Mouse (Mus musculus) MEL-GATA-1-ER (cell line): Measurements from ENCODE around the gene Syf2.

Experiments
- DNase-seq: peaks from one replicate; pipeline ENCODE4 v3.0.0-alpha.2; 2012; ENCODE audit warnings: low read depth; ENCODE audit errors: extremely low read depth

The Syf2 gene

DNA sequence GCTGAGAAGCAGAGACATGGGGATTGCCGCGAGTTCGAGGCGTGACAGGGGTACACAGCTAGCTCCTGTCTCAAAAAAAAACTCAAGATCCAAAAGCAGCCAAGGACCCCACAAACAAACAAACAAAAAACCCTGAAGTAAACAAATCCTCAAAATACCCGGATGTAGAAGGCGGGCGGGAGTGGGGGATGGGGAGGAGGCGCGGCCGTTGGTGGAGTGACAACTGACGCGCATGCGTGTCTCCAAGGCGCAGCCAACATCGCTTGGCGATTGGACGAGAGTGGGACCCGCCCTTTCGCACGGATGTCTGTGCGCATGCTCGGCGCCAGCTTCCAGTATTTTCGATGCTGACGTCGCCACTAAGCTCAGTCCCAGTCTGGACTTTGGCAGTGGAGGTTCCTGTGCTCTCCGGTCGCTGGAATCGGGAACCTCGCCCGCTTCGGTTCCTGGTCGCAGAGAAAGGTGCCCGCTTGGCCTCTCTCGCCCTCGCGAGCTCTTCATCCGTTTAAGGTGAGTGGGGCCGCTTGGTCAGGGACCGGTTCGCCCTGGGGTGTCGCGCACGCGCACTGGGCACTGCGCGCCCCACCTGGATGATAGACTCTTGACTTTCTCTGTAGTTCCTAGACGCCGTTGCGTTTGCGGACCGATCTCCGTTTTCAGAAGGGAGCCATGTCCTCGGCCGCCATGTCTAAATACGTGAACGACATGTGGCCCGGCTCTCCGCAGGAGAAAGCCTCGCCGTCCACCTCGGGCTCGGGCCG lies 7.3 kb upstream of the Syf2 start, which contains the start of gene Rsrp1:
Gene Rsrp1 (plus strand): TSS at position 335 of the 761 bp plus-strand sequence.
- peak; percentile 91 for DNase-seq

DNA sequence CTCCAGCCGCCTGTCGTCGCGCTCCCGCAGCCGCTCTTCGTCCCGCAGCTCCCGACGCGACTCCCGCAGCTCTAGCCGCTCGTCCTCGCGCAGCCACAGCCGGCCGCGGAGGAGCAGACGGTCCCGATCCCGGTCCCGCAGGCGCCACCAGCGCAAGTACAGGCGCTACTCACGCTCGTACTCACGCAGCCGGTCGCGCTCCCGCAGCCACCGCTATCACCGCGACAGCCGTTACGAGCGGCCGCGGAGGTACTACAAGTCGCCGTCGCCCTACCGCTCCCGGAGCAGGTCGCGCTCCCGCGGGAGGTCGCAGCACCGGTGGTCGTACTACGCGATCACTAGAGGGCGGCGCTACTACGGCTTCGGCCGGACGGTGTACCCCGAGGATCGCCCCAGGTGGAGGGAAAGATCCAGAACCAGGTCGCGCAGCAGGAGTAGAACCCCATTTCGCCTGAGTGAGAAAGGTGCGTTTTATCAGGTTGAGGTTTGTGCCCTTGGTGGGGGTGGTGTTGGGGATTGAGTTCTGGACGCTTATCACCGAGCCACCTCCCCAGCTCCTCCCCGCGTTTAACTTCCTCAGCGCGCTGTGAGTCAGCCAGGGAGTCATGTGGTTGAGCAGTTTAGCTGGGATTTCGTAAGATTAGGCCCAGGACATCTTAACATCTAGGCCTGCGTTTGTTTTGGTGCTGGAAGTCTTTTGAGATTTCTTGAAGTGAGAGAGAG lies 6.5 kb upstream of the Syf2 start:
- peak; percentile 85 for DNase-seq

DNA sequence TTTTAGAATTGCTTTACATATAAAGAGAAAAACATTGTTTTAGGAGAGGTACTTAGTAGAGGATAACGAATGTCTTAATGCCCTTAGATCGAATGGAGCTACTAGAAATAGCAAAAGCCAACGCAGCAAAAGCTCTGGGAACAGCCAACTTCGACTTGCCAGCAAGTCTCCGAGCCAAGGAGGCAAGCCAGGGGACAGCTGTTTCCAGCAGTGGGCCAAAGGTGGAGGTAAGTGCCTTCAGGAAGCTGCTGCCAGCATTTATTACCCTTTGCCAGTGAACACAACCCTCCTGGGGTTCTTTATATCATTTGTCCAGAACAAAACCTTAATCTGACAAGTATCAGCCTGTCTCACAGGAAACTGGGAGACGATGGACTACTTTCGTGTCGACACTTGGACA lies 5.5 kb upstream of the Syf2 start:
- no peak for DNase-seq

DNA sequence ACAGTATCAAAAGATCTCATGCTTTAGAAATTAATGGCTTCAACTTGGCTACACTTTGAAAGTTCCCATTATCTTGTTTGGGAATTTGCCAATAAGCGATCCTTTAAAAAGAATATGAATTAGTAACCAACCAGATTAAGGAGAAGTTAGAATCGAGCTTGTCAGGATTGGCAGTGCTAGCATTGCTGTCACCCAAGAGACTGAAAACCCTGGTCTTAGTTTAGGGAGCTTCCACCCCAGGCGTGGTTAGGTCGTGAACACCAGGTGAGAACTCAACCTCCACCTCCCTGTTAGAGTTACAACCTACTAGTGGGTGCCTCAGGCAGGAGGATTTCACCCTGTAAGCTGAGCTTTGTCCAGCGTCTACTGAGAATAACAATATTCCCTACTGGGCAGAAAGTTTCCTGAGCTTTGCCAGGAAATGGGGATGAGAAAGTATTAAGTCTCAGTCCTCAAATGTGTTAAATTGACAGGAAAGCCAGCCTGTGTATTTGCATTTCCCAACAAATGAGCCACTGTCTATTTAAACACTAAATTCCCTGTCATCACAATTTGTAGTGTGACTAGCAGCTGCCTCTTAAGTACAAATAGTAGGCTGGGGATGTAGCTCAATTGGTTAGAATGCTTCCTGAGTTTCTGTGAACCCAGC lies 2.8 kb upstream of the Syf2 start:
- no peak for DNase-seq

DNA sequence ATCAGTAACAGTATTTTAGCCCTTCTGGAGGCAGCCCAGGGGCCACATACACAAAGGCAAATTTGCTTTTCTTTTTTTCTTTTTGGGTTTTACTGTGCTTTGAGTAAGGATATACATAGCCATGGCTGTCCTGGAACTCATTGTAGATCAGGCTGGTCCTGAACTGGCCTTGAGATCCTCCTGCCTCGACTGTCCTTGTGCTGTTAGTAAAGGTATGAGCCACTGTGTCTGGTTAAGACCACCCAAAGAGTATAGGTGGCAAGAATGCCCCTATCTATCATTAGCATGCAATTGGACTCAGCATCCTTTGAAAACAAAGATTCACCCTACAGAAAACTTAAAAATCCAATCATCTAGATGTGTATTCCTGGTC lies 2.2 kb upstream of the Syf2 start:
- DNase-seq, result no peak

DNA sequence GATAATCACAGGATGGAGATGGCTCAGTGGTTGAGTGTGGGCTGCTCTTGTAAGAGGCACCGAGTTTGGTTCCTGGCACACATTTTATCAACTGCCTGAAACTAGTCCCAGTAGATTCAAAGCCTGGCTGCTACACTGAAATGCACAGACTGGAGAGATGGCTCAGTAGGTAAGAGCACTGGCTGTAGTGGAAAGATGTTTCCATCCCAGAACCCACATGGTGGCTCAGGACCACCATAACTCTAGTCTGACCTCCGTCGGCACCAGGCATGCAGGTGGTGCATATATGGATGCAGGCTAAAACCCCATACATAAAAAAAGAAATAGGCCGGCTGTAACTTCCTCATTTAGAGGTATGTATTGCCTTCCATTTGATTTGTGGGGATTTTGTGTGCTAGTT lies 1.2 kb upstream of the Syf2 start:
- peak; percentile 56 for DNase-seq

DNA sequence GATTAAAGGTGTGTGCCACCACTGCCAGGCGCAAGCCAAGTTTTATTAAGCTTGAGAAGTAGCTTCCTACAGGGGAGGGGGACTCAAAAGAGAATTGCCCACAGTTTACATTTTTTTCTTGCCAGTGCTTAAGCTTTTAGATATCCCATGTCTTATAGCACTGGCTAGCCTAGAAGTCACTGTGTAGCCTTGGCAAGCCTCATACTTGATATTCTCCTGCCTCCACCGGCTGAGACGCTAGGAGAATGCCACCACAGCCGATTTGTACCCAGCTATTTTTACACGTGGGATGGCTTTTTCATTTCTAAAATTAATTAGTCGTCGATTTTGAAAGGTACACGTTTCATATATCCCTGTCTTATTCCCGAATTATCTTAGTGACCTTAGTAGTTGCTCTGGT lies 508 bp upstream of the Syf2 start:
- DNase-seq, result no peak

DNA sequence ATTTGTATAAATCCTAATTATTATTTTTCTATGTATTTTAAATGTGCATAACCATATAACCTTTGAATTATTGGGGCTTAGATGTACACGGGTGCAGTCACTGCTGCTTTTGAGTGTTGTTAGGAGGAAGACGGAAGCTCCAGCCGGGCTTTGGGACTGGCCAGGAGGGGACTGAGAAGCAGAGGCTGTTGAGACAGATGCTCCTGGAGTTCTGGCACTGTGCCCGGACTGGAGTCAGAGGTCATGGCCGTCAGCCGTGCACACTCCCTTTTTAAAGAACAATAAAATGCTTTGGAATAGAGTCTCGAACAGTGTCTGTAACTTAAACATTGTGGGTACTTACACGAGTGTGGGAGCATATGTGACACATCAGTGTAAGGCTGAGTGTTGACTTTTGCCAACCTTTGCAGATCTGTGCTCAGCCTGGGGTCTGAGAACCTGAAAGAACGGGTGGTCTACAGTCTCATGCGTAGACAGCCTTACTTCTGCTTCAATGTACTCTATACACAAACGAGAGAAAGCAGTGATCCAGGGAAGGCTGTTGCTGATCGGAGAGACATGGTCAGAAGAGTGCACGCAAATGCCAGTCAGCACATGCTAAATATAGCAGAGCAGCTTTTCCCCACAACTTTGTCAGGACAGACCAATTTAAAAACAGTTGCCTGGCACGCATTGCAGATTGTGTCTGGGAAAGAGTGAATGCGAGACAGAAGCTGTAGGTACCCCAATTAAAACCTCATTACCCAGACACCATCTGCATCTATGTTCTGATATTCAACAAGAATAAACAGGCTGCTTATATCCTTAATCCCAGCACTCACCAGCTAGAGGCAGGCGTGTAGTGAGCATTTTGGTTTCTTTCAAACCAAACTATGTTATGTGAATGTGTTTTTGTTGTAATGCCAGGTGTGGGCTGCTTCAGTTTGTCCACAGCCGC lies 6.8 kb downstream of the Syf2 start:
- DNase-seq, result no peak

DNA sequence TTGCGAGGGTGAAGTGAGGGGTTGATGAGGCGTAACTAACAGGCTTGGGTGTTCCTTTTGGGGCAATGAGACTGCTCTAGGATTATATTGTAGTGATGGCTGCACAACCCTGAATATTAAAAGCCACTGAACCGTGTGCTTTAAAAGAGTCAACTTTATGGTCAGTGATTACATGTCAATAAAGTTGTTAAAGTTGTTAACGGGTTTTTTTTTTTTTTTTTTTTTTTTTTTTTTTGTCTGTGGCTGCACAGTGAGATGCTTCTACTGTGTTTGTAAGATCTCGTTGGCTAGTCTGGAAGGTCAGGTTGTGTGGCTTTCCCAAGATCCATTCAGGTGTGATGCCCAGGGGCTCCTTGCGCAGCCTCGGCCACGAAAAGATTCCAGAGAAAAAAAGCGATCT lies 9.2 kb downstream of the Syf2 start:
- no peak for DNase-seq

DNA sequence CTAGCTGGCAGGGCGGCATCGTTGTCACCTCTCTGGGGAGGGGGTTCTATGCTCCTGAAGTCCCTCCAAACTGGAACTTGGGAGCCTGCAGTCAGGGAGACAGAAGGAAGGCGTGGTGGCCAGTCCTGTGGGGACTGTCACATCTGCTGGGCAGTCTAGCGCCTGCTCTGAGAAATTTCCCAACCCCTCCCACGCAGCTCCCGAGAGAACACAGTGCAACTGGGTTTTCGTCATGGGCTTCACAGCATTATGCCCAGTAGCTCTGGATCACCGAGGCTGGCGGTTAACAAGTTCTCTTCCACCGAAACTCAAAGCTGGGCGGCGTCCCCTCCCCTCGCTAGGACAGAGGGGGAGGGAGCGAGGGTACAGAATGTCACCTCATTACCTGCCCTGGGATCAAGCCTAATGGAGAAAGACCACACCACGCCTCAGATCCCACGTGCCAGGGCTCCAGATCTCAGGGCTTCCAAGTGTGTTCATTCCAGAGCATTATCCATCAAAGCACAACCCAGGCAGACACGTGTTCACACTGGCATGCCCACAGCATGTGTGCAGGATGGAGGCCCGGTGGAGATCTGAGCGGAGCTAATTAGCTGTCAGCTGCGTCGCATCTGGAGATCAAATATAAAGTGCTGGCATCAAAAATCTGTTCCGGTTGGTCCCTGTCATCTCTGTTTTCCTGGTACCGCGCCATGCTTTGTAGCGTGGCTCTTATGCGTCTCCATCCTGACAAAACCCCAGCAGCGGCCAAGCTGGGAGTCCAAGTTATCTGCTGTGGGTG lies 13.2 kb downstream of the Syf2 start:
- DNase-seq, result no peak

DNA sequence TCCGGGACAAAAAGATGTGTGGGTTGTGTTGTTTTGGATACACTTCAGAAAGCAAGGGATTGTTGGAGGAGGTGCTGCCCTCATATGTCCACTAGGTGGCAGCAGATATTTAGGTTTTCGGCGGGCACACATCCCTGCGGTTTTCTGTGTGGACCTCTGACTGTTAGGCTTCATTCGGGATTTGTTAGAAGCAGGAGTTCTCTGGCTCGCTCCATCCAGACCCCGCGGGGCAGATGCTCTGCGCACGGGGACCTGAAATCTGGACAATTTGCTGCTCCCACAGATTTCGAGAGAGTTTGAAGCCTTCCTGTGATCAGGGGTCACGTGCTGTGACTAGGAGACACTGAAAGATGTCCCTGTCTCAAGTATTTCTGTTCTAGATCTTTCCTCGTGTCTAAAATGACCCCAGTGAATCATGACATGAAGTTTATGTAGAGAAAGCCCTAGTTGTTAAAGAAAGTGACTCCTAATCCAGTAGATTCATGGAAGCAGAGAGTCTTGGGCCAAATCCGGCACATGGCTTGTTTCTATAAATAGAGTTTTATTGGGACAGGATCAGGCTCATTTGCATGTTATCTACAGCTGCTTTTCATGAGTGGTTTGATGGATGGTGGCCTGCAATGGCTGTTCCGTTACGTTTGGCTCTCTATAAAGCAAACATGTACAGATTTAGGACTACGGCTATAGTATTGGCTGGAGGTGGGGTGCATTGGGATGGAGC lies 15.5 kb downstream of the Syf2 start:
- no peak for DNase-seq

DNA sequence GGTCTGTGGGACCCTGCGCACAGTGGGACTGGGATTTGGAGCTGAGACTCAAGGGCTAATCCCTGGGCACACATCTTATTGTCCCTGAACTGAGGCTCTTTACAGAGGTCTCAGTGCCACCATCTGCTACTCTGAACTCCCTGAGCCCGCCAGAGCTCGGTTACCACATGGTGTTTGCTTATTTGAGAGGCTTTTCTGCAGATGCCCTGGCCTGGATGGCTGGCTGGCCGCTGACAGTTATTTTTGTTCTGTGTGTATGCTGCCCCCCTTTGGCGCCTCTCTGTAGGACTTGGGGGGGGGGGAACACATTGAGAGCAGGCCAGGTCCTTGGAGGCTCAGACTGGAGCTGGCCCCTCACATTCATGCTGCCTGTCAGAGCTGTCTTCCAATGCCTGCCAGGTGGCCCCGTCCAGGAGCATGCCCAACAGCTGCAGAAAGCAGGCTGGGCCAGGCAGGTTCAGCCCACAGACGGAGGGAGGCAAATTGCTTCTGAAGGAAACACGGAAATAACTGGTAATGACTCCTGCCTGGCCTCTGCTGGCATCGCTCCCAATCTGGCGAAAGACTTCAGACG lies 19.9 kb downstream of the Syf2 start:
- DNase-seq, result no peak

DNA sequence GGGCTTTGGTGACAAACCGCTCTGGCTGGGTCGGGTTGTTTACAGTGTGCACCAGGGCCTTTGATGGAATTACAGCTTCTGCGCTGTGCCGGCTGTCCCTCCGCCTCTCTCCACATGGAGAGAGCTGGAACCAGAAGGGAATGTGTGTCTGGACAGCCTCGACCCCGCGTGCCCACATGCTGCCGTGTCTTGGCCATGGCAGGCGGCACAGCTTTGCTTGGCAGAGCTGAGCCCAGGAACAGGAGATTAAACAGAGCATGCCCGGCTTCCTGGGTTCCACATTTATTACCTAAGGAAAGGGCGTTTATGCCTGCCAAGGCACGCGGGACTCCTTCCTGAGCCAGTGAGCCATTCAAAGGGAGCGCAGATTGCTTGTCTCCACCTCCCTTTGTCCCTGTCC lies 23.8 kb downstream of the Syf2 start:
- no peak for DNase-seq

DNA sequence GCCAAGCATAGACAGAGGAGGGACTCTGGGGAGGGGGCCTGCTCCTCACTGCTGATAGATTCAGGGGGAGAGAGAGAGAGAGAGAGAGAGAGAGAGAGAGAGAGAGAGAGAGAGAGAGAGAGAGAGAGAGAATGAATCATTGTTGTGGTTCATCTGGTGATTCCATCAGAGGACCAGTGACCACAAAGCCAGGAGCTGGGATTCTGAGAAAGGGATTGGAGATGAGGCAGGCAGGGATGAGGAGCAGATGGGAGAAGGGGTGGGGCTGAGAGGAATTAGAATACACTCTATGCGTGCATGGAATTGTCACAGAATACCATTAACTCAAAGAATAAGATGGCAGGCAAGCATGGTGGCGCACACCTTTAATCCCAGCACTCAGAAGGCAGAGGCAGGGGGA lies 24.5 kb downstream of the Syf2 start:
- no peak for DNase-seq

DNA sequence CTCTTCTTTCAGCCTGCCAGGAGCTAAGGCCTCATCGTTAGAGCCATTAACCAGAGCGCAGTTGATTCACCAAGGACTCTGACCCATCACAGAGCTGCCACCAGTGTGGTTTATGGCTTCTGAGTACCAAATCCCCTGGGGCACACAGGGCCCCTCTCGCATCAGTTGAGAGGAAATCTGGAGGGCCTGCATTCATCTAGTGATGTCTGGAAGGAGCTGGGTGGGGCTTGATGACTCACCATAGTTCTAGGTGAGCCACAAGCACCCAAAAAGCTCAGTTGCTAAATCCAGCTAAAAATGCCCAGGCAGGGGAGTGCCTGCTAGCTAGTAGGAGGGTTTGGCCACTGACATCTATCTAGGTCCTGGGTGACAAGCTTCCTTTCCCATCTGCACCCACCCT lies 25.1 kb downstream of the Syf2 start:
- DNase-seq, result no peak

DNA sequence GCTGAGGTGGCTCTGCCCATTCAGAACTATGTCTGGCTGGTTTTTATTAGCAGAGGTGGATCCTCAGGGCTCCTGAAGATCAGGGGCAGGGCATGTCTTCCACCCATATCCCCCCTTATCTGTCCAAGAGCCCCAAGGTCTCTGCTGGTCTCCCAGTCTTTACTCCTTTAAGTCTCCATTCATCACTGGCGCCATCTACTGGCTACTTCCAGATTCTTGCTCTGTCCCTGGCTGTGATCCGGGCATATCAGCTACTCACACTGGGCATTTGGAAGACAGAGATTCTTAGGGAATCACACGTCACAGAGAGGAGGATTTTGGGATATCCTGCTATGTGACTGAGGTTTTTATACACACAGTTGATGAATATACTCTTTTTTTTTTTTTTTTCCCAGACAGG lies 25.6 kb downstream of the Syf2 start:
- DNase-seq, result peak; percentile 69

DNA sequence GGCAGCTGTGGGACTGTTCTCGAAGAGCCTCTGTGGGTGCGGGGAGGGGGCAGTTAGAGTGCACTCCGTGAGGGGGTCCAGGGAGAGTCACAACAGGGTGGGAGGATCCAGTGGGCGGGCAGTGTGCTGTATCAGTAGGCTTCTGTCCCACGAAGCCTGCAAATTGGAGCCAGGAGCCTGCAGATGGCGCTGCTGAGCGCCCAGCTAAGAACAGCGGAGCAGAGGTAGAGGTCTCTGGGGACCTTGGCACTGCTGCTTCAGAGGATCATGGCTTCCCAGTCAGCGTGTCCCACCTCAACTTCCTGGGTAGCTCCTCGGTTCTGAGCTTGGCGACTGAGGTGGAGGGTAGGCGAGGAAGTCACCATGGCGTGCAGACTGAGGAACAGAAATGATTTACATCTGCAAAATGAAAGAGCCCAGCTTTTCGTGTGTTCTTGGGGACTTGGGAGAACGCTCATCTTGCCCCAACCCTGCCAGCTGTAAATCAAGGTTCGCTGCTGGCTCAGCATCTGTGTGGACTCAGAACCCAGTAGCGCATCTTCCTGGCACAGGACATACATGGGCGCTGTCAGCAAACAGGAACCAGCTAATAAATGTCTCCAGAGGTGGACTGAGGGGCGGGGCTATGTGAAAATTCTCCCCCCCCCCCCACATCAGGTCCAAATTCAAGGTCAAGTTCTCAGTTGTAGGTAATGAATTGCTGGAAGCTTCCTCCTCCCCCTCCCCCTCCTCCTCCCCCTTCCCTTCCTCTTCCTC lies 32.5 kb downstream of the Syf2 start:
- peak; percentile 83 for DNase-seq

DNA sequence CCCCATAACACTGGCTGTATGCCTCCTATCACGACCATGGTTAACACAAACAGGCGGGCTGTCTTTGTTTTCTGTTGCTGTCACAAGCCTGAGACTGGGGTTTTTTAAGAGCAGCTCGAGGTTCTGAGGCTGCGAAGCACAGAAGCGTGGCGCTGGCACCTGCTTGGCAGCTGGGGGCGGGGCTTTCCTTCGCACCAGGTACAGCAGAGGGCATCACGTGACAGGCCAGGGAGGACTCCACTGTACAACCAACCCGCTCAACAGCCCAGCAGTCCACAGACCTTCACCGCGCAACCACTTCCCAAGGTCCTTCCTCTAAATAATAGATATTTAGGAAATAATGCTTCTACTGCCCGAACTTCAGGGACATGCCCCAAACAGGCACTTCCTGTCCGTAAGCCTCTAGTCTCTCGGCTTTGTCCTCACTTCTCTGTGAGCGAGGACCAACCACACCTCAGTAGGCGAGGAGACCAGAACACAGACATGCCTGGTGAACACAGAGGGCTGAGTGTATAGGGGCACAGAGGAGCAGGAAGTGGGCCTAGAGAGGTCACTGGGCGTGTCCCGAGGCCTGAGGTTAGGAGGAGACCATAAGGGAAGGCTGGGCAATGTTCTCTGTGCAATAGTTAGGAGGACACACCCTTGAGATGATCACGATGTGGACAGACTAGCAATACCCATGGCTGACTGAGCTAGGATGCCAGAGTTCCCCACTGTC lies 37.3 kb downstream of the Syf2 start:
- no peak for DNase-seq
